Mouse (Mus musculus): ENCODE measurements around the gene Vipr2. TPM values are rescaled to one million over a fixed set of nuclear protein-coding genes. Genes with fewer than 3 reads are reported as not detected.
A peak's percentile ranks its signal among the peaks of the same experiment; 100 is the strongest.

Vipr2 gene
- total RNA-seq, 1 experiment from 2014 or later: 0.96 TPM

DNA sequence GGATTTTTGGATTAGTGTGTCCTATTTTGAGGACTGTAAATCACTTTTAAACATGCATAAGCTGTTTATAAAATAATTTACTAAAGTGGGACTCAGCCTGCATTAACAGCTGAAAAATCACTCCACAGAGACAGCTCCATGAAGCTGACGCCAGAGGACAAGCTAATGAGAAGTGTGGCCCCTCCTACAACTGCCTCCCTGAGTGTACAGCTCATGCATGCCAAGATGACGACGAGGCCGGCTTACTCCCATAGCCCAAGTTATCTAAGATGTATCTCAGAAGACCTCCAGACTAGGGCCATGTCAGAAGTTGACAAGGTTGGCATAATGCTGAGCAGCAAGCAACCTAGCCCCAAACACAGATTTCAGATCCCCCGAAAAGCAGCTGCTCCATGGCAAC, 81.7 kb downstream of the Vipr2 start:
- no peak for DNase-seq

- DNase-seq: no peak
These were observed 82.2 kb downstream of the Vipr2 start for GRCm38 (mm10) chr12:116159695-116160094.

DNA sequence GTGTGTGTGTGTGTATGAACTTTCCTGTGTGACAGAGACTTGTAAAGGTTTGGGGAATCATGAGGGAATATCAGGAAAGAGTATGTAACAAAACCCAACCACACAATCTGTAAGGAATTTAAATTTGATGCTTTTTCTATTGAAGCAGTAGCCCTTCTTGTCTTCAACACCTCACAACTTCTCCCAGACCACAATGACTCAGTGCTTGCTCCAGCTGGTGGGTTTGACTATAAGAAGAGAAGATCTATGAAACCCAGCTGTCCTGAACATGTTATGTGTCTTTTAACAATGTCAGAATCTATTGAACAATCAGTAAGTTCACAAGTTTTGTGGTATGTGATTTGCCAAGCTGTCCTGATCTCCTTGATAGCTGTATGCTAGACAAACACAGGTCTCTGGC, 87.8 kb downstream of the Vipr2 start:
- DNase-seq: no peak

DNA sequence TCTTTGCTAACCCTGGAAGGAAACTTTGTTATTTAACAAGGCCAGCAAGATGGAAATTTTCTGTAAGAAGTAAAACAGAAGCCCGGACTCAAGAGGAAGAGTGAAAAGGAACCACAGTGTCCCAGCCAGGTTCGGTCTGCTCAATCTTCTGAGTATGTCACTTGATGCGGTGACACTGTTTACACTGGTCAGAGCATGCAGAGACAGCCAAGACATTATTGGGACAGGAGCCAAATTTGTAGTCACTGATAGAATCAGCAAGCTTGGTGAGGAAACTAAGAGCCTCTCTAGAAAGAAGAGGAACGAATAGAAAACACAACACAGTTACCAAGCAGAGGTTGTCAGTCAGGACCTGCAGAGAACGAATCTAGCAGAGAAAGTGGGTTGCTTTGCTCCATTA, 92.1 kb downstream of the Vipr2 start:
- DNase-seq: no peak

- peak; percentile 20 for DNase-seq
These were observed 99.4 kb downstream of the Vipr2 start for GRCm38 (mm10) chr12:116176930-116177329.

DNA sequence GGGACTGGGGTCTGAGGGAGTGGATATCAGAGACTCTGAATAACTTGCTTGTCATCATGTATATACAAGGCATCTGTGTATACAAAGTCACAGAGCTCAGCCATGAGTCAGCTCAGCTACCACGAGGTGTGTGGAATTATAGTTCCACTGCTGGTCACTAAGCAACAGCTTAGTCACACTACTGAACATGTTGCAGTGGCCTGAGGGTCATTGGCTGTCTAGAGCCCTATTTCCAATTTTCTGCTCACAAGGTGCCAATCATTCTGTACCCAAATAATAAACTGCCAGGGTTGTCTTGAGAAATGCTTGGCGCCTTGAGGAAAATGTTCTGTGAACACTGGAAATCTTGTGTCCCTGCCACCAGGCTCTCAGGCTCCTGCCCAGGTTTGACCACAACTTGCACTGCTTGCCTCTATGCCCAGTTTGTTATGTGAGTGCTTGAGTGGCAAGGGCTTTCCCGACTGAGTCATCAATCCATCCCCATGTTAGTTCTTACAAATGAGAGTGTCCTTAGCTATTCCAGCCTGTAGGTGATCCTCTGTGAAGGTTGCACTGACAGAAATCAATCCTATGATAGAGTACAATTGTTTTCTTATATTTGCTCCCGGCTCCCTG, 104.0 kb downstream of the Vipr2 start:
- DNase-seq: peak; percentile 53

- no peak for DNase-seq
These were observed 104.8 kb downstream of the Vipr2 start for GRCm38 (mm10) chr12:116182376-116182775.

DNA sequence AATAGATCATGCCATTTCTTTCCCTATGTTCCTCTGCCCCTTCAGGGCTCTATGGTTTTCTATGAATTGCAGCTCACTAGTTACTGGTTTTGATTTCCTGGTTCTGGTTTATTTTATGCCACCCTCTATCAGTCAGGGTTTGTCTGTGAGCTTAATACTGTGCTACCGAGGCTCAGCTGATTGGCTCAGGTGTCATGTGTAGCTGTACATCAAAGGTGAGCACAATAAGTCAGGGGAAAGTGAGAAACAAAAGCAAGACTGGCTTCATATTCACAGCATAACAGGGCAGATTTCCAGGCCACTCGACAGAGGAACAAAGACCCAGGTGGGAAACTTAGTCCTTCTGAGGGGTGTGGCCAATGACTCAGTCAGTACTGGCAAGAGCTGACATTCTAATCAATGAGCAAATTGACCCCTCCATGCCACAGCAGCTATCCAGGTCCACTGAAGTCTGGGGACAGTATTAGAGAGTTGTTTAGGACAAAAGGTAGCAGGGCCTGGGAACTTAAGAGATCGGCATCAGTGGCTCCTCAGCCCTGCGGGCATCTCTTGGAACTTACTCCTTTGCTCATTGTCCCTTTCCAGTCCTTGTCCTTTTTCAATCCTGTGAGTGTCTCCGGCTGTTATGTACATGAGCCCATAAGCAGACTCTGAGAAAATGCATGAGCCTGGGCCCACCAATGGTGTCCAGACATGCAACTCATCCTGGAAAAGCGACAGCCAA, 105.8 kb downstream of the Vipr2 start:
- no peak for DNase-seq

DNA sequence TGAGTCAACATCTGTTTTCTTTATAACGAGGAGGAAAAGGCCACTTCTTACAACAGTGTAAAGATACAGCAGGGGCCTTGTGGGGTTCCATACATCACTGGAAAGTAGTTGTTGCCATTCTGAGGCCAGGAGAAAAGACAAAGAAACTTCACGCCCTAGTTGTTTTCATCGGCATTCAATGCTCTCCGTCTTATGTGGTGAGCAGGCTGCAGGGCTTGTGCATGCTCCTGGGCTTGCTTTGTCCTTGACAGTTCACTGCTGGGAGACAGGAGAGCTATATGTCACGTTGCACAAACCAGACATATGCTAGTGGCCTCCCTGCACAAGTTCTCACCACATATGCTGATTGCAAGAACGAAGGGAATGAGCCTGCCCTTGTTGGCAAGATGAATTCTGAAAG, 116.4 kb downstream of the Vipr2 start:
- no peak for DNase-seq

DNA sequence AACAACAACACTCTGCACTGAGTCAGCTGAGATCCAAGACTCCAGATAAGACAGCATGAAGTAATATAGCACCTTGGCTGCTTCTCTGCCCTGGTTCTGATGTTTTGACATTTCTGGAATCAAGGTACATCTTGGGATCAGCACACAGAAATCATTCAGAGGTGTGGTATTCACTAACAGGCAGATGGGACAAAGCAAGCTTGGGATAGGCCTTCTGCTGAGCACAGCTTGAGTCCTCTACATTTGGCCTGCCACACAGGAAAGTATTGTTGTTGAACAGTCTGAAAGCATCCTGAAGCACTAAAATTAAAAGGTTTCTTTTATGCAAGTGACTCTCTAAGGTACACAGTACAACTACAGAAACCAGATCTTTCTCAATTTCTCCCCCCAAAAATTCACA, 117.1 kb downstream of the Vipr2 start:
- no peak for DNase-seq

Small RNA genes lying within 50 kb of the gene (microRNA-seq; reads per million reads assigned to microRNA genes)
- 0 reads per million in 2 experiments for gene Gm44372

Other genes starting within 250 kb of the Vipr2 start
- gene Zfp386, start 30.0 kb upstream of the Vipr2 start, total RNA-seq (2021): 33.8 and 43.3 TPM in 2 replicates
- gene Wdr60, start 185.3 kb downstream of the Vipr2 start, total RNA-seq (2021): 10.1 and 13.1 TPM in 2 replicates
- gene Gm11027, start 197.7 kb downstream of the Vipr2 start, total RNA-seq (2021): not detected in 2 replicates
- 55.1 and 62.1 TPM in 2 replicates for gene Esyt2, start 203.5 kb downstream of the Vipr2 start, total RNA-seq (2021)